Mouse (Mus musculus) hindbrain, embryonic 10.5 days (tissue): ENCODE data around the gene Myh7. TPM values are rescaled to one million over a fixed set of nuclear protein-coding genes. Genes with fewer than 3 reads are reported as not detected.
A peak's percentile ranks its signal among the peaks of the same experiment; 100 is the strongest.

ENCODE experiments used
- DNase-seq: peaks from one replicate; pipeline ENCODE4 v3.0.0-alpha.2; 2017; ENCODE audit warnings: low spot score
- H3K27ac ChIP-seq: fragments of 300-500 bp; sonication (generic); 2 replicates; pipeline ENCODE4 v1.5.1; 2016; ENCODE audit warnings: mild to moderate bottlenecking, moderate library complexity
- H3K27me3 ChIP-seq: fragments of 300-500 bp; sonication (generic); 2 replicates; pipeline ENCODE4 v1.6.1; 2016; ENCODE audit warnings: mild to moderate bottlenecking; ENCODE audit not compliant: poor library complexity, insufficient read depth, severe bottlenecking
- H3K36me3 ChIP-seq: fragments of 300-500 bp; sonication (generic); 2 replicates; pipeline ENCODE4 v1.6.1; 2016; ENCODE audit warnings: mild to moderate bottlenecking, moderate library complexity
- H3K4me1 ChIP-seq: fragments of 300-500 bp; sonication (generic); replicated peaks from 2 replicates; pipeline ENCODE4 v1.6.1; 2016; ENCODE audit warnings: mild to moderate bottlenecking
- H3K4me3 ChIP-seq: fragments of 300-500 bp; sonication (generic); 2 replicates; pipeline ENCODE4 v1.5.1; 2016; ENCODE audit warnings: mild to moderate bottlenecking, moderate library complexity
- H3K9me3 ChIP-seq: fragments of 300-500 bp; sonication (generic); 2 replicates; pipeline ENCODE4 v1.6.1; 2016; ENCODE audit warnings: mild to moderate bottlenecking, moderate library complexity
- WGBS: fragments of 180-500 bp; shearing (Covaris S2); methylation state at CpG from one replicate; pipeline ENCODE4 v1.1.7; 2016; 5-methylcytosine and 5-hydroxymethylcytosine counted together
- polyA plus RNA-seq: library from polyadenylated mRNA; unstranded; fragments of >200 nt; fragmentation: Nextera tagmentation; extraction: Ambion mirVana; gene quantifications from 2 replicates; pipeline ENCODE4 v1.2.1, GENCODE M21; 2016

Myh7 gene
- polyA plus RNA-seq, 1 experiment from 2014 or later, result 0.16 TPM

GRCm38 (mm10) chr14:54945975-54946704 is 48.3 kb downstream of the Myh7 start:
- Histone ChIP-seq H3K27ac (no peak overlapping the region), H3K4me3 (no peak overlapping the region), H3K27me3 (peaks cover 6% of the 10 kb centered on the region; the same call in 1 of the 2 replicates), H3K9me3 (no peaks in the 10 kb centered on the region), H3K4me1 (no peaks in the 10 kb centered on the region), H3K36me3 (no peaks in the 10 kb centered on the region)
- DNase-seq, result no peak
- WGBS, result 86% methylated on average over 19 of the region's 19 CpGs

GRCm38 (mm10) chr14:54944939-54945338 is 49.5 kb downstream of the Myh7 start:
- Histone ChIP-seq H3K27me3 (peaks cover 3% of the 10 kb centered on the region; the same call in 1 of the 2 replicates), H3K9me3 (no peaks in the 10 kb centered on the region), H3K27ac (no peak overlapping the region), H3K36me3 (no peaks in the 10 kb centered on the region), H3K4me3 (no peak overlapping the region), H3K4me1 (no peaks in the 10 kb centered on the region)
- no peak for DNase-seq
- 84% methylated on average over 2 of the region's 2 CpGs for WGBS

- no peaks in the 10 kb centered on the region for H3K27me3 ChIP-seq
- H3K4me3 ChIP-seq, result no peak overlapping the region
- H3K4me1 ChIP-seq, result no peaks in the 10 kb centered on the region
- no peak for DNase-seq
- H3K36me3 ChIP-seq, result no peaks in the 10 kb centered on the region
- WGBS, result 93% methylated on average over 7 of the region's 7 CpGs
- H3K27ac ChIP-seq, result no peak overlapping the region
- H3K9me3 ChIP-seq, result no peaks in the 10 kb centered on the region
Measured at GRCm38 (mm10) chr14:54943971-54944370, 50.5 kb downstream of the Myh7 start.

GRCm38 (mm10) chr14:54942479-54942878 is 51.9 kb downstream of the Myh7 start:
- DNase-seq, result no peak
- WGBS, result 92% methylated on average over 8 of the region's 8 CpGs
- H3K36me3 ChIP-seq, result no peaks in the 10 kb centered on the region
- H3K27ac ChIP-seq, result no peak overlapping the region
- no peaks in the 10 kb centered on the region for H3K9me3 ChIP-seq
- no peaks in the 10 kb centered on the region for H3K27me3 ChIP-seq
- no peaks in the 10 kb centered on the region for H3K4me1 ChIP-seq
- no peak overlapping the region for H3K4me3 ChIP-seq

GRCm38 (mm10) chr14:54941024-54941978 is 53.1 kb downstream of the Myh7 start:
- Histone ChIP-seq H3K27ac (no peak overlapping the region), H3K4me1 (peaks cover 6% of the 10 kb centered on the region), H3K36me3 (no peaks in the 10 kb centered on the region), H3K4me3 (no peak overlapping the region), H3K9me3 (no peaks in the 10 kb centered on the region), H3K27me3 (no peaks in the 10 kb centered on the region)
- WGBS, result 67% methylated on average over 13 of the region's 13 CpGs
- no peak for DNase-seq

GRCm38 (mm10) chr14:54940176-54940530 is 54.3 kb downstream of the Myh7 start:
- no peaks in the 10 kb centered on the region for H3K9me3 ChIP-seq
- no peak for DNase-seq
- no peak overlapping the region for H3K27ac ChIP-seq
- 90% methylated on average over 3 of the region's 3 CpGs for WGBS
- H3K4me1 ChIP-seq, result peaks cover 15% of the 10 kb centered on the region
- no peaks in the 10 kb centered on the region for H3K27me3 ChIP-seq
- H3K36me3 ChIP-seq, result no peaks in the 10 kb centered on the region
- H3K4me3 ChIP-seq, result no peak overlapping the region

GRCm38 (mm10) chr14:54939434-54940175 is 54.8 kb downstream of the Myh7 start:
- Histone ChIP-seq H3K27ac (no peak overlapping the region), H3K36me3 (no peaks in the 10 kb centered on the region), H3K4me3 (no peak overlapping the region), H3K27me3 (no peaks in the 10 kb centered on the region), H3K4me1 (peaks cover 16% of the 10 kb centered on the region), H3K9me3 (no peaks in the 10 kb centered on the region)
- peak; percentile 58 for DNase-seq
- 51% methylated on average over 12 of the region's 12 CpGs for WGBS

GRCm38 (mm10) chr14:54938431-54939219 is 55.8 kb downstream of the Myh7 start:
- no peak overlapping the region for H3K27ac ChIP-seq
- H3K27me3 ChIP-seq, result no peaks in the 10 kb centered on the region
- no peaks in the 10 kb centered on the region for H3K36me3 ChIP-seq
- peaks cover 20% of the 10 kb centered on the region for H3K4me1 ChIP-seq
- H3K9me3 ChIP-seq, result no peaks in the 10 kb centered on the region
- 80% methylated on average over 15 of the region's 15 CpGs for WGBS
- DNase-seq, result no peak
- no peak overlapping the region for H3K4me3 ChIP-seq

GRCm38 (mm10) chr14:54937361-54938182 is 56.9 kb downstream of the Myh7 start:
- Histone ChIP-seq H3K27me3 (no peaks in the 10 kb centered on the region), H3K4me3 (no peak overlapping the region), H3K36me3 (no peaks in the 10 kb centered on the region), H3K4me1 (peaks cover 27% of the 10 kb centered on the region), H3K9me3 (no peaks in the 10 kb centered on the region), H3K27ac (no peak overlapping the region)
- 90% methylated on average over 16 of the region's 16 CpGs for WGBS
- DNase-seq, result no peak

GRCm38 (mm10) chr14:54936831-54937160 is 57.6 kb downstream of the Myh7 start:
- no peak for DNase-seq
- 0 out of 2 replicates have a peak overlapping the region, but pooled peaks have one; percentile 4 for H3K4me3 ChIP-seq
- no peaks in the 10 kb centered on the region for H3K27me3 ChIP-seq
- no peaks in the 10 kb centered on the region for H3K9me3 ChIP-seq
- WGBS, result 57% methylated on average over 6 of the region's 6 CpGs
- H3K36me3 ChIP-seq, result no peaks in the 10 kb centered on the region
- peak overlapping the region; percentile 73 for H3K27ac ChIP-seq
- H3K4me1 ChIP-seq, result peaks cover 31% of the 10 kb centered on the region

GRCm38 (mm10) chr14:54935904-54936830 is 58.3 kb downstream of the Myh7 start, which contains the start of gene Cmtm5:
Gene Cmtm5 (plus strand): TSS chr14:54936261.
- 43% methylated on average over 8 of the region's 8 CpGs for WGBS
- Histone ChIP-seq H3K36me3 (no peaks in the 10 kb centered on the region), H3K9me3 (no peaks in the 10 kb centered on the region), H3K27ac (peak within 1 kb of the TSS; percentile 73), H3K4me1 (peaks cover 36% of the 10 kb centered on the region), H3K4me3 (peak within 1 kb of the TSS; percentile 4; the same call in 1 of the 2 replicates), H3K27me3 (no peaks in the 10 kb centered on the region)
- DNase-seq, result no peak
